8 mouse cellular contexts compared by ENCODE assay signal in genomic region chr17:56990115-56990746, GRCm38 (mm10). TPM values are rescaled to one million over a fixed set of nuclear protein-coding genes. Genes with fewer than 3 reads are reported as not detected.
DNase-seq lines count a peak whose midpoint lies in the region; ATAC-seq and TF ChIP-seq lines count a peak whose summit lies in the region.

Gene Clpp (plus strand): TSS chr17:56990305.

- peak; percentile 84 for TF ChIP-seq POLR2A in testis, adult 2 months (IDR thresholded peaks at IDR 0.05; ENCODE audit: control insufficient read depth, low read depth, low read length)

- H3K4me1 ChIP-seq in E14TG2a.4 (replicated peaks; ENCODE audit: low read depth, low read length), result peaks cover 48% of the 10 kb centered on the region
- H3K4me1 ChIP-seq in forebrain, embryonic 12.5 days, result peaks cover 14% of the 10 kb centered on the region
- peaks cover 5% of the 10 kb centered on the region for H3K4me1 ChIP-seq in heart, postnatal 0 days (ENCODE audit: control insufficient read depth, insufficient read depth)
- peaks cover 15% of the 10 kb centered on the region for H3K4me1 ChIP-seq in liver, embryonic 16.5 days (ENCODE audit: control insufficient read depth, low read depth, low read length)
- H3K4me1 ChIP-seq in neural tube, embryonic 13.5 days (replicated peaks), result peaks cover 22% of the 10 kb centered on the region
- H3K4me1 ChIP-seq in testis, adult 2 months (ENCODE audit: control insufficient read depth, insufficient read depth, low read length), result peaks cover 5% of the 10 kb centered on the region

- peak within 1 kb of the TSS; percentile 98 for H3K4me3 ChIP-seq in E14TG2a.4 (replicated peaks; ENCODE audit: low read length)
- H3K4me3 ChIP-seq in forebrain, embryonic 12.5 days (replicated peaks), result peak within 1 kb of the TSS; percentile 62
- peak within 1 kb of the TSS; percentile 69 for H3K4me3 ChIP-seq in heart, postnatal 0 days (ENCODE audit: low read depth, low read length)
- H3K4me3 ChIP-seq in liver, embryonic 16.5 days (ENCODE audit: low read depth, low read length), result peak within 1 kb of the TSS; percentile 73
- peak within 1 kb of the TSS; percentile 64 for H3K4me3 ChIP-seq in neural tube, embryonic 13.5 days
- H3K4me3 ChIP-seq in testis, adult 2 months (ENCODE audit: control insufficient read depth, low read depth, low read length), result peak within 1 kb of the TSS; percentile 95

- TF ChIP-seq CTCF in E14TG2a.4 (conservative IDR thresholded peaks at IDR 0.05; ENCODE audit: low read length), result no peak
- no peak for TF ChIP-seq CTCF in heart, postnatal 0 days (IDR thresholded peaks at IDR 0.05; ENCODE audit: low read depth)
- no peak for TF ChIP-seq CTCF in testis, adult 2 months (IDR thresholded peaks at IDR 0.05; ENCODE audit: control insufficient read depth, insufficient read depth, insufficient replicate concordance, low read depth, low read length)

- H3K9me3 ChIP-seq in E14TG2a.4 (ENCODE audit: low read length), result no peaks in the 10 kb centered on the region
- H3K9me3 ChIP-seq in forebrain, embryonic 12.5 days, result no peaks in the 10 kb centered on the region
- H3K9me3 ChIP-seq in heart, postnatal 0 days (replicated peaks; ENCODE audit: control insufficient read depth, low read length), result no peaks in the 10 kb centered on the region
- H3K9me3 ChIP-seq in liver, embryonic 16.5 days (replicated peaks; ENCODE audit: control insufficient read depth, low read length), result no peaks in the 10 kb centered on the region
- H3K9me3 ChIP-seq in neural tube, embryonic 13.5 days, result no peaks in the 10 kb centered on the region

- peaks cover 44% of the 10 kb centered on the region for H3K36me3 ChIP-seq in E14TG2a.4 (ENCODE audit: insufficient read depth, low read length)
- peaks cover 32% of the 10 kb centered on the region for H3K36me3 ChIP-seq in forebrain, embryonic 12.5 days (replicated peaks)
- H3K36me3 ChIP-seq in heart, postnatal 0 days (replicated peaks; ENCODE audit: control insufficient read depth, insufficient read depth, low read length), result peaks cover 31% of the 10 kb centered on the region
- H3K36me3 ChIP-seq in liver, embryonic 16.5 days (ENCODE audit: control insufficient read depth, insufficient read depth), result peaks cover 19% of the 10 kb centered on the region
- peaks cover 37% of the 10 kb centered on the region for H3K36me3 ChIP-seq in neural tube, embryonic 13.5 days
- H3K36me3 ChIP-seq in testis, adult 2 months (ENCODE audit: control insufficient read depth, insufficient read depth, low read length), result no peaks in the 10 kb centered on the region

- no peaks in the 10 kb centered on the region for H3K27me3 ChIP-seq in E14TG2a.4 (ENCODE audit: insufficient read depth, low read length)
- no peaks in the 10 kb centered on the region for H3K27me3 ChIP-seq in forebrain, embryonic 12.5 days
- no peaks in the 10 kb centered on the region for H3K27me3 ChIP-seq in heart, postnatal 0 days (ENCODE audit: control insufficient read depth, insufficient read depth, low read length)
- H3K27me3 ChIP-seq in liver, embryonic 16.5 days (ENCODE audit: control insufficient read depth, insufficient read depth, low read depth, low read length), result no peaks in the 10 kb centered on the region
- H3K27me3 ChIP-seq in neural tube, embryonic 13.5 days, result no peaks in the 10 kb centered on the region
- H3K27me3 ChIP-seq in testis, adult 2 months (ENCODE audit: control insufficient read depth, insufficient read depth, low read length), result no peaks in the 10 kb centered on the region

- under 1% methylated on average over 52 of the region's 52 CpGs for WGBS in forebrain, embryonic 12.5 days
- under 1% methylated on average over 52 of the region's 52 CpGs for WGBS in heart, postnatal 0 days
- under 1% methylated on average over 52 of the region's 52 CpGs for WGBS in liver, embryonic 16.5 days (ENCODE audit: insufficient replicate concordance)
- WGBS in neural tube, embryonic 13.5 days, result under 1% methylated on average over 52 of the region's 52 CpGs

- peak within 1 kb of the TSS; percentile 64 for H3K4me2 ChIP-seq in forebrain, embryonic 12.5 days
- peak within 1 kb of the TSS; percentile 93 for H3K4me2 ChIP-seq in heart, postnatal 0 days (ENCODE audit: low read depth, low read length)
- peak within 1 kb of the TSS; percentile 87 for H3K4me2 ChIP-seq in liver, embryonic 16.5 days (ENCODE audit: low read depth, low read length)
- H3K4me2 ChIP-seq in neural tube, embryonic 13.5 days, result peak within 1 kb of the TSS; percentile 83

- ATAC-seq in forebrain, embryonic 12.5 days (ENCODE audit: low FRiP score), result peak; percentile 96
- ATAC-seq in heart, postnatal 0 days (ENCODE audit: insufficient read depth, low read depth), result peak; percentile 96
- peak; percentile 97 for ATAC-seq in liver, embryonic 16.5 days (ENCODE audit: low read depth)
- ATAC-seq in neural tube, embryonic 13.5 days (ENCODE audit: low read depth), result peak; percentile 97

- peak within 1 kb of the TSS; percentile 69 for H3K9ac ChIP-seq in forebrain, embryonic 12.5 days
- H3K9ac ChIP-seq in heart, postnatal 0 days (replicated peaks; ENCODE audit: low read depth, low read length), result peak within 1 kb of the TSS; percentile 65
- H3K9ac ChIP-seq in liver, embryonic 16.5 days (ENCODE audit: low read depth, low read length), result peak within 1 kb of the TSS; percentile 71
- H3K9ac ChIP-seq in neural tube, embryonic 13.5 days, result peak within 1 kb of the TSS; percentile 80

- TF ChIP-seq EP300 in heart, postnatal 0 days (IDR thresholded peaks at IDR 0.05; ENCODE audit: low read depth), result no peak

- peak within 1 kb of the TSS; percentile 70 for H3K27ac ChIP-seq in forebrain, embryonic 12.5 days
- peak within 1 kb of the TSS; percentile 65 for H3K27ac ChIP-seq in heart, postnatal 0 days (ENCODE audit: low read depth)
- peak within 1 kb of the TSS; percentile 62 for H3K27ac ChIP-seq in liver, embryonic 16.5 days (ENCODE audit: low read length)
- peak within 1 kb of the TSS; percentile 86 for H3K27ac ChIP-seq in neural tube, embryonic 13.5 days (replicated peaks)
- H3K27ac ChIP-seq in testis, adult 2 months (ENCODE audit: control insufficient read depth, insufficient read depth, low read depth, low read length), result peak within 1 kb of the TSS; percentile 75

- peak; percentile 93 for DNase-seq in c-Kit-positive CD71-positive TER-119-positive erythroid progenitor cells, embryonic 14.5 days (ENCODE audit: low spot score)
- DNase-seq in heart, postnatal 0 days (ENCODE audit: low spot score), result peak; percentile 98
- DNase-seq in kidney, postnatal 4 days, result peak; percentile 95 to 96

RNA-seq across cellular contexts. Expression of gene Clpp, which starts in this region (rescaled TPM):
- 129 and 141 TPM in 2 replicates for polyA plus RNA-seq in forebrain, embryonic 12.5 days (2016; fragmentation: Nextera tagmentation; extraction: Ambion mirVana)
- total RNA-seq in heart, postnatal 0 days (2014; rRNA removed; ENCODE audit: low replicate concordance), result 116 and 186 TPM in 2 replicates
- polyA plus RNA-seq in heart, postnatal 0 days (2015; fragmentation: Nextera tagmentation; extraction: Ambion mirVana), result 119 and 124 TPM in 2 replicates
- polyA plus RNA-seq in liver, embryonic 16.5 days (2015; fragmentation: Nextera tagmentation; extraction: Ambion mirVana), result 62.4 and 62.7 TPM in 2 replicates
- polyA plus RNA-seq in neural tube, embryonic 13.5 days (2015; fragmentation: Nextera tagmentation; extraction: Ambion mirVana), result 152 and 161 TPM in 2 replicates
- polyA plus RNA-seq in testis, adult 2 months (2012; rRNA removed), result 31.1 and 33.7 TPM in 2 replicates

Comparison
In these comparisons a context has a peak if more than half of its experiments do, and no peak if none do; other contexts are left out.
1. Peak in every context shown above with its lines: DNase-seq, ATAC-seq, H3K4me3 ChIP-seq and H3K27ac ChIP-seq.